Mouse (Mus musculus): ENCODE data around the gene Prex1.
"Not testable (repeated sequence)": the region's sequence is repeated elsewhere in the genome, so short reads cannot be mapped to it uniquely, and the experiment has no call there.

Prex1 gene

GRCm38 (mm10) chr2:166713690-166714426 is at the start of gene Prex1:
Gene Prex1, minus strand, starts transcription at chr2:166713832.
- peak; percentile 100 for DNase-seq

- no peak for DNase-seq
Measured at GRCm38 (mm10) chr2:166757969-166758368, 44.3 kb upstream of the Prex1 start.

- no peak for DNase-seq
Measured at GRCm38 (mm10) chr2:166754760-166755159, 41.1 kb upstream of the Prex1 start.

- DNase-seq = no peak
Measured at GRCm38 (mm10) chr2:166754194-166754593, 40.6 kb upstream of the Prex1 start.

GRCm38 (mm10) chr2:166750620-166751191 is 37.1 kb upstream of the Prex1 start:
- no peak for DNase-seq

- DNase-seq = not testable (repeated sequence)
Measured at GRCm38 (mm10) chr2:166746261-166746913, 32.8 kb upstream of the Prex1 start.

- peak; percentile 54 to 58 for DNase-seq
Measured at GRCm38 (mm10) chr2:166745849-166746248, 32.2 kb upstream of the Prex1 start.

- no peak for DNase-seq
Measured at GRCm38 (mm10) chr2:166744433-166744832, 30.8 kb upstream of the Prex1 start.

GRCm38 (mm10) chr2:166743504-166743903 is 29.9 kb upstream of the Prex1 start:
- no peak for DNase-seq

- DNase-seq = no peak
Measured at GRCm38 (mm10) chr2:166741445-166741844, 27.8 kb upstream of the Prex1 start.

- DNase-seq = no peak
Measured at GRCm38 (mm10) chr2:166740396-166740795, 26.8 kb upstream of the Prex1 start.

- DNase-seq = no peak
Measured at GRCm38 (mm10) chr2:166737307-166737706, 23.7 kb upstream of the Prex1 start.

- no peak for DNase-seq
Measured at GRCm38 (mm10) chr2:166735469-166736001, 21.9 kb upstream of the Prex1 start.

GRCm38 (mm10) chr2:166732860-166733259 is 19.2 kb upstream of the Prex1 start:
- DNase-seq = peak; percentile 39 to 48

- no peak for DNase-seq
Measured at GRCm38 (mm10) chr2:166732146-166732545, 18.5 kb upstream of the Prex1 start.

GRCm38 (mm10) chr2:166731102-166731883 is 17.7 kb upstream of the Prex1 start:
- peak; percentile 50 to 59 for DNase-seq

GRCm38 (mm10) chr2:166730567-166730915 is 16.9 kb upstream of the Prex1 start:
- no peak for DNase-seq

GRCm38 (mm10) chr2:166729656-166730566 is 16.3 kb upstream of the Prex1 start:
- DNase-seq = no peak

- DNase-seq = no peak
Measured at GRCm38 (mm10) chr2:166729045-166729444, 15.4 kb upstream of the Prex1 start.

- no peak for DNase-seq
Measured at GRCm38 (mm10) chr2:166728261-166728680, 14.6 kb upstream of the Prex1 start.

- DNase-seq = no peak
Measured at GRCm38 (mm10) chr2:166727790-166728189, 14.2 kb upstream of the Prex1 start.

- no peak for DNase-seq
Measured at GRCm38 (mm10) chr2:166726891-166727290, 13.3 kb upstream of the Prex1 start.

Measured in B cell, adult 2 months (primary cell).